Mouse (Mus musculus) gastrocnemius, adult 2 months (tissue): Measurements from ENCODE around the gene Rnf128. TPM values are rescaled to one million over a fixed set of nuclear protein-coding genes. Genes with fewer than 3 reads are reported as not detected.

Experiments used
- DNase-seq: peaks from one replicate; pipeline ENCODE4 v3.0.0; 2022
- H3K27ac ChIP-seq: fragments of 200-600 bp; 2 replicates; pipeline ENCODE4 v1.8.1; 2022; ENCODE audit warnings: mild to moderate bottlenecking
- H3K4me3 ChIP-seq: fragments of 200-600 bp; 2 replicates; pipeline ENCODE4 v1.8.1; 2022; ENCODE audit warnings: mild to moderate bottlenecking, moderate library complexity
- CTCF ChIP-seq: fragments of 200-600 bp; IDR thresholded peaks from 2 replicates; pipeline ENCODE4 v1.8.1; 2022; ENCODE audit warnings: antibody characterized with exemption, mild to moderate bottlenecking, moderate library complexity
- intact Hi-C: fragments of 180-260 bp; cut with DNase I; formaldehyde crosslinking; loops from one replicate; pipeline ENCODE4 v1.15.1; 2025
- long read RNA-seq, 2 experiments: library from polyadenylated mRNA; stranded (forward); transcript quantifications; one replicate each; pipeline ENCODE4 v2.0.0; 2021
- total RNA-seq, 2 experiments: library from RNA; stranded (reverse); gene quantifications; 2 replicates each; pipeline ENCODE4 v1.2.3; 2021

The Rnf128 gene
- total RNA-seq, result 10 to 100 TPM; 14.7 to 26.6 TPM
- long read RNA-seq, experiment 1, transcript Rnf128-201 (7 exons, 2,750 nt), result major isoform, 76 of 78 reads
- long read RNA-seq, experiment 1, partial matches to known transcripts, result 0 of 78 reads
- long read RNA-seq, experiment 1, other reads (novel, unspliced or antisense), result 2 of 78 reads
- long read RNA-seq, experiment 2, transcript Rnf128-201 (7 exons, 2,750 nt), result major isoform, 48 of 49 reads
- long read RNA-seq, experiment 2, partial matches to known transcripts, result 1 of 49 reads
- long read RNA-seq, experiment 2, other reads (novel, unspliced or antisense), result 0 of 49 reads

DNA sequence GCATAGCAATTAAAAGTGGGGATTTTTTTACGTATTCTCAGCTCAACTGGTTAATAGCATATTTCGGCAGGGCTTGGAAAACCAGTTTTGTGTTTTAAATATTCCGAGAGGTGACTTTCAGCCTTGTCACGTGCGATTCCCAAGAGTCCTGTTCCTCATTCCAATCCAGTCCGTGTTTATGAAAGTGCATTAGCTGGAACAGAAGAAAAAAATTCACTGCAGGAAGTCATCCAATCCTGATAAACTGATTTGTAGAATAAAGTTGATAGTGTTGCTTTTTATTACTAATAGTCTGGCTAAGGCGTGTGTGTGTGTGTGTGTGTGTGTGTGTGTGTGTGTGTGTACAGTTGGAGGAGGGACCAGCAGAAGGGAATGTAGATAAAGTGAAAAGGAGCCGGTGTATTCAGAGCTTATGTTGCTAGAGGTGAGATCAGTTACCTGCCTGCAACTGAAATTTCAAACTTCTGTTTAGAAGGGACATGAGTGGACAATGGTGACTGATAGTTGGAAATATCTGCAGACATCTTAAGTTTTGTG lies at the start of gene Rnf128:
TSS of gene Rnf128 (plus strand) at position 392 of the 537 bp plus-strand sequence.
- intact Hi-C loops, result no loop called here
- Histone ChIP-seq H3K4me3 (no peak within 1 kb of the TSS), H3K27ac (no peak within 1 kb of the TSS)
- no peak for DNase-seq
- TF ChIP-seq CTCF, result no peak

DNA sequence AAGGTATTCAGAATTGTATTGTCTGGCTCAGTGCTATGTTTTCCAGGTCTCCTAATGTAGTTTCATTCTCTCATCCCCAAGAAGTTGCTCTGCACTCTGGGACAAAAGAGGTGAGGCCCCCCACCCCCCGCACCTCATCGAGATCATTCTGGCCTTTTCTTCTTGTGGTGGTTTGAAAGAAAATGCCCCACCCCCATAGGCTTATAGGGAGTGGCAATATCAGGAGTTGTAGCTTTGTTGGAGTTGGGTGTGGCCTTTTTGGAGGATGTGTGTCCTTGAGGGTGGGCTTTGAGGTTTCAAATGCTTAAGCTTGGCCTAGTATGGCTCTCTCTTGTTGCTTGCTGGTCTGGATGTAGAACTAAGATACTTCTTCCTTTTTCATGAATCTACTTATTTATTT lies 47.0 kb upstream of the Rnf128 start:
- intact Hi-C loops, result no loop called here
- no peak for DNase-seq
- Histone ChIP-seq H3K4me3 (no peak overlapping the region), H3K27ac (no peak overlapping the region)
- TF ChIP-seq CTCF, result no peak

DNA sequence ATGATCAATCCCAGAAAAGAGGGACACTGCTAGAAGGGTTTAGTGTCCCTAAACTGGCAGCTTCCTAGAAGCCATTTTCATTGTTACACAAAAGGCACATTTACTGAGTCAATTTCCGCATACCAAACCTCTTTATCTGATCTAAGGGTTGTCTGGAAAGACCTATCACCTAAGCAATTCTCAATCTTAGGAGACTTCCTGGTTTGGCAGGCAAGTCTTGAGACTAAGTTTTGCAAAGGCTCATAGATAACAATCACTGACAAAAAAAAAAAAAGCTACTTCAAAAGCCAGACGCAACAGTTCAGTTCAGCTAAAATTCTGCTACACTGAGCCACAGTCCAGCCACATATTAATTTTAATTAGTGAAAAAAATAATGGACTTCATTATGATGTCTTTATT lies 43.9 kb upstream of the Rnf128 start:
- no peak for DNase-seq
- TF ChIP-seq CTCF, result no peak
- intact Hi-C loops, result no loop called here
- H3K4me3 ChIP-seq, result no peak overlapping the region
- no peak overlapping the region for H3K27ac ChIP-seq

DNA sequence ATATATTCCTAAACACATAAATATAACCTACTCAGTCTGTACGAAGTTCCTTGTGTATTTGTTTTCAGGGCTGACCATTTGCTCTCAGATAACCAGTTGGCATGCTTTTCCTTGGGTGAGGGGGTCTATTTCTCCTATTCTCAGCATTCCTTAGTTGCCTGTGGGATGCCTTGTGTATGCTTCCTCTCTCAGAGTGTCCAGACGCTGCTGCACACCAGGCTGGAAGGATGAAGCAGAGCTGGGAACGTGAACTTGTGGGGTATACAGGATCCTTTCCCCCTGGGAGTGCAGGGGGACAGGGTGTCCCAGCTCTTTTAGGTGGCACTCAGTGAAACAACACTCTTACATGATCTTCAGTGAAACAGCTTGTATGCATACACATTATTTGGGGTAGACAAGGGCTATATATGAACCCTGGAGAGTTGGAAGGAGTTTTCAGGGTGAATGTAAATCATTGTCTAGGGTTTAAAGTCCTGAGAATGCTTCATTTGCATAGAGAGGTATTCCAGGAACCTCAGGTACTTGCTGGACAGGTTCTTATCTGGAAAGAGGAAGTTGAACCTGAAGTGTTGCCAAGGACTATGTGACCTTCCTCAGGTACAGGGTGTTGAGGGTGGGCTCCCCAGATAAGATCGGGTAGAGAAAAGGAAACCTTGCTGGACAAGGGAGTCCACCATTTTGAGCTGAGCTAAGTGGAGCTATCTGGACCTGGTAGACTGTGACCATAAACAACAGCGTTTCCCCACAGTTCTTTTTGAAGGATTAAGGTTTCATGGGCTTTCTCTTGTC lies 38.6 kb upstream of the Rnf128 start:
- DNase-seq, result no peak
- no peak for TF ChIP-seq CTCF
- no peak overlapping the region for H3K4me3 ChIP-seq
- intact Hi-C loops, result no loop called here
- no peak overlapping the region for H3K27ac ChIP-seq

DNA sequence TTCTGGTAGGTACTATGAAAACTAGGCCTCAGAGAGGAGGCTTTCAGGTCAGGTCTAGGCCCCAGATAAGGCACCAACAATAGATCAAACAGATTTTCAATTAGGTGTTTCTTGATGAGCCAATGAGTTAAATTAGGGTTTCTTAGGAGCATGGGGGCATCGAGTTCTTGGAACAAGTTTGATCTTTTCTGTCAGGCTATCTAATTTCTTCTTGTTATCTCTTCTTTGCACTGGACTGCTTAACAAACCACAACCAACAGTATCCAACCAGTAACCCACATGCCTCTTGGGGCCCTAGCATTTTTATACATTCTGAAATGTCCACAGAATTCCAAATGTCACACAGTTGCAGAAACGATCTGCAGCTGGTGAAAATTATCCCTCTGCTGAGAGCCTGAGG lies 37.4 kb upstream of the Rnf128 start:
- DNase-seq, result no peak
- no peak overlapping the region for H3K27ac ChIP-seq
- no peak overlapping the region for H3K4me3 ChIP-seq
- TF ChIP-seq CTCF, result no peak
- intact Hi-C loops, result no loop called here

DNA sequence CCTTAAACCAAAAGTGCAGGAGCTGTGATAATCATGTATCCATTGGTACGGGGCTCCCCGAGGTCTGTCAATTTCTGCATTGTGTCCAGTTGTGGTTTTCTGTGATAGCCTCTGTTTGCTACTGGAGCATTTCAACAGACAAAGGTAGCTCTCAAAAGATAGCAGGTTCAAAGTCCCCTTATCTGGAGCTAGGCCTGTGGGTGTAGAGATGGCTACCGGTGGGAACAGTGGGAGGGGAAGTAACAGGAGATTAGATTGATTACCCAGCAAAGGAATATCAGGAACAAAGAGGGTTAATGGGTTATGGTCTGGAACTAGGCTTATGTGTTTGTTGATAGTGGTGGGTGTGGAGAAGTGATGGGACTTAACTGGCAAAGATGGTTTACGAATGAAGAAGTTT lies 36.1 kb upstream of the Rnf128 start:
- Histone ChIP-seq H3K27ac (no peak overlapping the region), H3K4me3 (no peak overlapping the region)
- intact Hi-C loops, result no loop called here
- no peak for DNase-seq
- no peak for TF ChIP-seq CTCF

DNA sequence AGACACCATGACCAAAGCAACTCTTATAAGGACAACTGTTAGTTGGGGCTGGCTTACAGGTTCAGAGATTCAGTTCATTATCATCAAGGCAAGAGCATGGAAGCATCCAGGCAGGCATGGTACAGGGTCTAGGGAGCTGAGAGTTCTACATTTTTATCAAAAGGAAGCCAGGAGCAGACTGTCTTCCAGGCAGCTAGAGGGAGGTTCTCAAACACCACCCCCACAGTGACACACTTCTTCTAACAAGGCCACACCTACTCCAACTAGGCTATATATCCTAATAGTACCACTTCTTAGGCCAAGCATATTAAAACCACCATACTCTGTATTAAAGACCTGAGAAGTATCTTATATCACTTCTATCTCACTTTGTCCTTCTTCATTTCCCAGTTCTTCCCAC lies 33.4 kb upstream of the Rnf128 start:
- Histone ChIP-seq H3K4me3 (no peak overlapping the region), H3K27ac (no peak overlapping the region)
- TF ChIP-seq CTCF, result no peak
- DNase-seq, result no peak
- intact Hi-C loops, result no loop called here

DNA sequence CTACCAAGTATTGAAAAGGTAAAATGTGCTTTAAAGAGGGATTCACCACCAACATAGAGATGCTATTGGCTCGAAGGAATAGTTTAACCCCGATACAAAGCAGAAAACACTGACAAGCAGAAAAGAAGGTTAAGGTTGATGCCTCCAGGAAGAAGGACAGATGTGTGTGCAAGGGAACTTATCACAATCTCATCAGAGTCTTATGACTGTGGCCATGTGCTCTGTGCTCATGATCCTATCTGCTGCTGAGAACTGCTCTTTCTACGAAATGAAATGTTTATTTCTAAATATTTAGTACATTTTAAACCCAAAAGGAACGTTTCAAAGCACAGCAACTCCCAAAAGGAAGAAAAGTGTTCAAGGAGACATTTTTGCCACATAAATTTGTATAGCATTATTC lies 30.8 kb upstream of the Rnf128 start:
- H3K27ac ChIP-seq, result no peak overlapping the region
- intact Hi-C loops, result no loop called here
- DNase-seq, result no peak
- no peak for TF ChIP-seq CTCF
- no peak overlapping the region for H3K4me3 ChIP-seq

DNA sequence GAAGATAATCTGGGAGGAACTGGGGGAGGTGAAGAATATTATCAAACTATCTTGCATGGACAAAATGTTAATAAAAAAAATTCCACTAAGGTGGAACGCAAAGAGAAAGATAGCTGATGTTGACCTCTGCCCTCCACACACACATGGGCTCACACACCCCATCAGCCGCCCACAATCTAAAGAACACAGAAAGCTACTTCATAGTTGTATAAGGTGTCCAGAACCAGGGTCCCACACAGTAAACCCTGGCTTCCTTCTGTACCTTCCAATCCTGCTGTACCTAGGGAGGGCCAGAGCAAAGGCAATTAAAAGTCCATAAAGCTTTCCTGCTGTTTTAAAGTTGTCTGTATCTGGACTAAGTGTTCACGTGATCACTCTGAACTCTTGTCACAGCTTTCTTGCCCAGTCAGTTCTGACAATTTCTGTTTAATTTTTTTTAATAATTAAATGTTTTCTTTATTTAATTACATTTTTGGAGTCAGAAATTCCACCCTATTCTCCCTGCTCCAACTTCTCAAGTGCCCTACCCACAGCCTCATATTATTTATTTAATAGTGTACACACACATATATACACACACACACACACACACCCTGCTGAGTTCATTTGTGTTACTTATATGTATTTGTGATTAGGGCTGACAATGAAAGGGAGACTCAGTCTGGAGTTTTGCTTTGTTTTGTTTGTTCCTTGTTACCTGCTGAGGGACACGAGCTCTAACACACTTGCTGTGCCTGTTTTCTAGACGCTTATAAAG lies 25.3 kb upstream of the Rnf128 start:
- Histone ChIP-seq H3K27ac (no peak overlapping the region), H3K4me3 (no peak overlapping the region)
- no peak for TF ChIP-seq CTCF
- intact Hi-C loops, result no loop called here
- DNase-seq, result no peak

DNA sequence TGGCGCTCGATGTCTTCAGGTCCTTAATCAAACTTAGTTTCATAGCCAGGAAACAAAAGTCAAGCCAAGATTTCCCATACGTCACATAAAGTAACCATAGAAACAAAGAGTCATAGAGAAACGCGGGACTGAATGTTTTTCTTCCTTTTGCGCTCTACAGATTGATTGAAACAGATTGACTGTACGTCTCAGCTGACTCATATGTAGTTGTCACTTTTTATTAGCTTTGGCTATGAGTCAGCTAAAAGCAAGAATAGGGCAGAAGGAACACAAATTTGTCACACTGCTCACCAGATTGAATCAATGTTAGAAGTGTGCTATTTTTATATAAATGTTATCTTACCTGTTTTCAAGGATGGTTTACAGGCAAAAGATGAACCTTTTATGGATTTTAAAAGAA lies 19.4 kb upstream of the Rnf128 start:
- Histone ChIP-seq H3K27ac (no peak overlapping the region), H3K4me3 (no peak overlapping the region)
- no peak for DNase-seq
- TF ChIP-seq CTCF, result no peak
- intact Hi-C loops, result no loop called here

DNA sequence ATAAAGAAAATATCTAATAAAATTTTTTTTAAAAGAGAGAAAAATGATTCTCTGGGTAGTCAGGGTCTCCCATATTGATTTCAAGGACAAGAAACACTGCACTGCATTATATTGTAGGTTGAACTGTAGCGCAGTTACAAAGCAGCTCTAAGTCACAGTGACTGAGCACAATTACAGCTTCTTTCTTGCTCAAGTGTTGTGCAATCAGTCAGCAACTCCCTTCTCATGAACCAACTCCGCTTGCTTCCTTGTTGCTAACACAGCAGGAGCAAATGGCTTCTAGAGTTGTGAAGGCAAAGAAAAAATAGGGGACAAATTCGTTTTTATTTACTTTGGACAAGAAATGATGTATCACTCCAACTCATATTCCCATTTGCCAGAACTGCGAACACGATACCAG lies 12.7 kb upstream of the Rnf128 start:
- no peak for TF ChIP-seq CTCF
- Histone ChIP-seq H3K4me3 (no peak overlapping the region), H3K27ac (no peak overlapping the region)
- no peak for DNase-seq
- intact Hi-C loops, result no loop called here

DNA sequence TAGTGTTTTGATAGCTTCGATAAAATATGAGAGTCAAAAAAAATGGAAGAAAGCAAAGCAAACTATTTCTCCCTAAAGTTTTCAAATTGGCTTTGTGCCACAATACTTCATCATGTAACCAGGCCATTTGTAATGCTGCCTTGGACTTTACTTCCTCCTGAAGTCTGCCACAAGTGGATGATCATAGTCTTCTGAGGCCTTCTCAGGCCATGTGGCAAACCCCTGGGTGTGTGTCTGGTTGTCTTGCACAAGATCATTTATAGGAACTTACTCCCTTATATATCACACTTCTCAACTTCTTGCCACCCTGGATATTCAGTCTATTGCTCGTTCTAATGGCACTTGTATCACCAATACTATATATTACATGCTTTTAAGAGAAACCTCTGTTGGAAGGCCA lies 11.0 kb upstream of the Rnf128 start:
- no peak overlapping the region for H3K4me3 ChIP-seq
- no peak overlapping the region for H3K27ac ChIP-seq
- no peak for DNase-seq
- TF ChIP-seq CTCF, result no peak
- intact Hi-C loops, result no loop called here
